In the genomic region with DNA sequence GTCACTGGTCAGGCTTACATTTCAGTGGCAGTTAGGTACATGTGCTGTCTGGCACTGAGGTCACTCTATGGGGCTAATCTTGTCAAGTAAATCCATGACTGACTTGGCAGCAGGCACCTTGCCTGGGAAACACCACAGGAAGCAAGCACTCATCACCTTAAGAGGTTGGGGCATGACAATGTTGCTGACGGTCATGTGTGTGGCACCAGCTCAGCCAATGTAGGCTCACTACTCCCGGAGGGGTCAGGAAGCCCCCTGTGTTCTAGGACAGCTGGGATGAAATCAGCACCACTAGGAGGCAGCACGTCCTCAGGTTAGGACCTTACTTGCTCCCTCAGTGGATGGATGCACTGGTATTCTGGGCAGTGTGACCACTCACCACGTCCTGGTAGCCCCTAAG, we compare ENCODE assay signal across 10 mouse cellular contexts. TPM values are rescaled to one million over a fixed set of nuclear protein-coding genes. Genes with fewer than 3 reads are reported as not detected.
DNase-seq lines count a peak whose midpoint lies in the region; ATAC-seq and TF ChIP-seq lines count a peak whose summit lies in the region.
"Had no signal": no experiment of that assay in that cellular context is flagged by ENCODE, and none has a peak within 500 bp of the region (broad histone marks: within the 10 kb centered on the region; RNA-seq: fewer than 3 reads in every experiment).

No protein-coding gene starts in this region.

- H3K4me1 ChIP-seq in ES-Bruce4 (ENCODE audit: control insufficient read depth, insufficient read depth, low read length), result no peaks in the 10 kb centered on the region
- no peaks in the 10 kb centered on the region for H3K4me1 ChIP-seq in cortical plate, adult 2 months (ENCODE audit: control insufficient read depth, insufficient read depth, low read length)
- peaks cover 32% of the 10 kb centered on the region for H3K4me1 ChIP-seq in liver, postnatal 0 days (ENCODE audit: insufficient read depth)

- 0 out of 2 replicates have a peak, but pooled peaks cover 2% of the 10 kb centered on the region for H3K36me3 ChIP-seq in ES-Bruce4 (ENCODE audit: control insufficient read depth, insufficient read depth, low read length, poor library complexity, severe bottlenecking)
- peaks cover 21% of the 10 kb centered on the region for H3K36me3 ChIP-seq in liver, postnatal 0 days (replicated peaks; ENCODE audit: insufficient read depth, low read length)

- no peak overlapping the region for H3K9ac ChIP-seq in ES-Bruce4 (ENCODE audit: low read depth, poor library complexity, severe bottlenecking)
- no peak overlapping the region; the same call in 1 of the 2 replicates for H3K9ac ChIP-seq in liver, postnatal 0 days (replicated peaks)
- H3K9ac ChIP-seq: forebrain, embryonic 13.5 days had no signal

- TF ChIP-seq POLR2A in ES-Bruce4 (IDR thresholded peaks at IDR 0.05; ENCODE audit: insufficient read depth, low read length), result no peak
- TF ChIP-seq POLR2A in cortical plate, adult 2 months (IDR thresholded peaks at IDR 0.05; ENCODE audit: extremely low read depth, insufficient read depth, low read length), result no peak

- H3K4me2 ChIP-seq in liver, postnatal 0 days (ENCODE audit: low read depth, low read length), result no peak overlapping the region
- H3K4me2 ChIP-seq: forebrain, embryonic 13.5 days had no signal

- no peak for DNase-seq in layer of hippocampus, adult 2 months (ENCODE audit: low spot score in 2 of 2)
- DNase-seq in layer of hippocampus, adult 8-10 months (ENCODE audit: low spot score in 2 of 2), result no peak
- no peak for DNase-seq in liver, postnatal 0 days
- DNase-seq in urinary bladder, postnatal 4 days (ENCODE audit: low spot score in 2 of 2), result no peak
- no peak for DNase-seq in spleen, postnatal 10 days (ENCODE audit: low spot score in 2 of 2)
- no peak for DNase-seq in left cerebral cortex, adult 8-10 months (ENCODE audit: low spot score in 2 of 2)

- H3K27me3 ChIP-seq in ES-Bruce4 (ENCODE audit: control insufficient read depth, insufficient read depth, low read length, poor library complexity, severe bottlenecking), result no peaks in the 10 kb centered on the region
- no peaks in the 10 kb centered on the region for H3K27me3 ChIP-seq in liver, postnatal 0 days (ENCODE audit: insufficient read depth, low read length)
- H3K27me3 ChIP-seq: forebrain, embryonic 13.5 days had no signal

- no peak overlapping the region for H3K27ac ChIP-seq in layer of hippocampus, adult 2 months
- H3K27ac ChIP-seq in ES-Bruce4 (ENCODE audit: insufficient read depth, low read length), result no peak overlapping the region
- no peak overlapping the region for H3K27ac ChIP-seq in cortical plate, adult 2 months (ENCODE audit: insufficient read depth, low read length)
- no peak overlapping the region for H3K27ac ChIP-seq in liver, postnatal 0 days (ENCODE audit: low read depth)
- H3K27ac ChIP-seq: forebrain, embryonic 13.5 days had no signal

- no peak for TF ChIP-seq EP300 in ES-Bruce4 (IDR thresholded peaks at IDR 0.05; ENCODE audit: insufficient read depth, low read depth, low read length)
- TF ChIP-seq EP300 in liver, postnatal 0 days (IDR thresholded peaks at IDR 0.05; ENCODE audit: low read depth), result no peak

- no peaks in the 10 kb centered on the region for H3K9me3 ChIP-seq in ES-Bruce4 (replicated peaks; ENCODE audit: control insufficient read depth, insufficient read depth, low read length, poor library complexity, severe bottlenecking)
- H3K9me3 ChIP-seq in liver, postnatal 0 days (ENCODE audit: low read length), result no peaks in the 10 kb centered on the region
- H3K9me3 ChIP-seq: forebrain, embryonic 13.5 days had no signal

- no peak for ATAC-seq in liver, postnatal 0 days
- ATAC-seq: forebrain, embryonic 13.5 days had no signal

- WGBS in liver, postnatal 0 days (ENCODE audit: insufficient replicate concordance), result 61% methylated on average over 4 of the region's 4 CpGs

- TF ChIP-seq CTCF in layer of hippocampus, adult 2 months (conservative IDR thresholded peaks at IDR 0.05), result peak; percentile 62
- TF ChIP-seq CTCF in ES-Bruce4 (IDR thresholded peaks at IDR 0.05; ENCODE audit: low read depth, low read length), result peak; percentile 84
- peak; percentile 17; the same call in 1 of the 2 replicates for TF ChIP-seq CTCF in cortical plate, adult 2 months (IDR thresholded peaks at IDR 0.05; ENCODE audit: extremely low read depth, insufficient read depth, low read length)
- TF ChIP-seq CTCF in liver, postnatal 0 days (IDR thresholded peaks at IDR 0.05; ENCODE audit: low read depth), result peak; percentile 64

- no peak overlapping the region for H3K4me3 ChIP-seq in layer of hippocampus, adult 2 months
- H3K4me3 ChIP-seq in ES-Bruce4 (ENCODE audit: low read depth, low read length), result no peak overlapping the region
- no peak overlapping the region for H3K4me3 ChIP-seq in cortical plate, adult 2 months (ENCODE audit: insufficient read depth, low read length)
- H3K4me3 ChIP-seq in liver, postnatal 0 days (ENCODE audit: low read depth, low read length), result no peak overlapping the region
- H3K4me3 ChIP-seq: forebrain, embryonic 13.5 days had no signal

RNA-seq across cellular contexts. Expression of a gene that starts 7.6 kb away (rescaled TPM):
- total RNA-seq in layer of hippocampus, adult 2 months (2021), result 10 to 100 TPM; 65.2 to 67.6 TPM
- total RNA-seq in layer of hippocampus, adult 8-10 months (2022), result 10 to 100 TPM; 61.1 to 68.7 (median 63.3) TPM
- polyA plus RNA-seq in ES-Bruce4 (2011; ENCODE audit: insufficient read depth, insufficient read length, low read depth, missing spikeins), result 46.4 and 53.4 TPM in 2 replicates
- 158 and 160 TPM in 2 replicates for polyA plus RNA-seq in cortical plate, adult 2 months (2012; rRNA removed)
- 59.2 and 61.0 TPM in 2 replicates for polyA plus RNA-seq in liver, postnatal 0 days (2015; fragmentation: Nextera tagmentation; extraction: Ambion mirVana)
- total RNA-seq in left cerebral cortex, adult 8-10 months (2022), result 10 to 100 TPM; 71.6 to 75.9 (median 74.1) TPM

RNA-seq across cellular contexts. Expression of a gene that starts 9.0 kb away (rescaled TPM):
- not detected for total RNA-seq in layer of hippocampus, adult 2 months (2021)
- not detected for total RNA-seq in layer of hippocampus, adult 8-10 months (2022)
- polyA plus RNA-seq in ES-Bruce4 (2011; ENCODE audit: insufficient read depth, insufficient read length, low read depth, missing spikeins), result not detected in 2 replicates
- not detected in 2 replicates for polyA plus RNA-seq in cortical plate, adult 2 months (2012; rRNA removed)
- polyA plus RNA-seq in liver, postnatal 0 days (2015; fragmentation: Nextera tagmentation; extraction: Ambion mirVana), result 0.19 and 1.5 TPM in 2 replicates
- total RNA-seq in left cerebral cortex, adult 8-10 months (2022), result not detected
- total RNA-seq: left cerebral cortex, adult 18-20 months had no signal
- polyA plus RNA-seq: forebrain, embryonic 13.5 days had no signal

RNA-seq across cellular contexts. Expression of a gene that starts 11.4 kb away (rescaled TPM):
- not detected for total RNA-seq in layer of hippocampus, adult 2 months (2021)
- under 1 TPM in 1 of 4 experiments, not detected in 3; 0.25 TPM for total RNA-seq in layer of hippocampus, adult 8-10 months (2022)
- polyA plus RNA-seq in ES-Bruce4 (2011; ENCODE audit: insufficient read depth, insufficient read length, low read depth, missing spikeins), result 0.65 TPM in 1 of 2 replicates, not detected in the other
- polyA plus RNA-seq in cortical plate, adult 2 months (2012; rRNA removed), result 0.13 TPM in 2 replicates
- 58.5 and 66.9 TPM in 2 replicates for polyA plus RNA-seq in liver, postnatal 0 days (2015; fragmentation: Nextera tagmentation; extraction: Ambion mirVana)
- total RNA-seq in left cerebral cortex, adult 8-10 months (2022), result under 1 TPM in 1 of 4 experiments, not detected in 3; 0.17 TPM

RNA-seq across cellular contexts. Expression of a gene that starts 31.1 kb away (rescaled TPM):
- total RNA-seq in layer of hippocampus, adult 2 months (2021), result 100 to 1,000 TPM; 106 to 118 TPM
- 100 to 1,000 TPM; 119 to 147 (median 134) TPM for total RNA-seq in layer of hippocampus, adult 8-10 months (2022)
- polyA plus RNA-seq in ES-Bruce4 (2011; ENCODE audit: insufficient read depth, insufficient read length, low read depth, missing spikeins), result 326 and 338 TPM in 2 replicates
- 88.9 and 91.2 TPM in 2 replicates for polyA plus RNA-seq in cortical plate, adult 2 months (2012; rRNA removed)
- 683 and 697 TPM in 2 replicates for polyA plus RNA-seq in liver, postnatal 0 days (2015; fragmentation: Nextera tagmentation; extraction: Ambion mirVana)
- 100 to 1,000 TPM; 110 to 142 (median 130) TPM for total RNA-seq in left cerebral cortex, adult 8-10 months (2022)

RNA-seq across cellular contexts. Expression of a gene that starts 39.5 kb away (rescaled TPM):
- total RNA-seq in layer of hippocampus, adult 2 months (2021), result 100 to 1,000 TPM; 270 to 277 TPM
- total RNA-seq in layer of hippocampus, adult 8-10 months (2022), result 100 to 1,000 TPM; 268 to 314 (median 278) TPM
- 269 and 298 TPM in 2 replicates for polyA plus RNA-seq in ES-Bruce4 (2011; ENCODE audit: insufficient read depth, insufficient read length, low read depth, missing spikeins)
- polyA plus RNA-seq in cortical plate, adult 2 months (2012; rRNA removed), result 416 and 442 TPM in 2 replicates
- 148 and 156 TPM in 2 replicates for polyA plus RNA-seq in liver, postnatal 0 days (2015; fragmentation: Nextera tagmentation; extraction: Ambion mirVana)
- 100 to 1,000 TPM; 307 to 323 (median 320) TPM for total RNA-seq in left cerebral cortex, adult 8-10 months (2022)

Comparison
In these comparisons a context has a peak if more than half of its experiments do, and no peak if none do; other contexts are left out.
1. CTCF ChIP-seq: peak in every context shown above with its lines; median percentile 84 in ES-Bruce4; 64 in liver, postnatal 0 days; 62 in layer of hippocampus, adult 2 months; 17 in cortical plate, adult 2 months.